Mouse (Mus musculus) stomach, embryonic 15.5 days (tissue): ENCODE measurements around the gene Fbxo46. TPM values are rescaled to one million over a fixed set of nuclear protein-coding genes. Genes with fewer than 3 reads are reported as not detected.

Source experiments
- microRNA counts: library from miRNA; unstranded; fragments of <30 nt; microRNA quantifications from one replicate; lab custom pipeline; 2016
- microRNA-seq: library from miRNA; unstranded; fragments of <30 nt; microRNA quantifications from one replicate; pipeline ENCODE4, GENCODE M21; 2016
- polyA plus RNA-seq: library from polyadenylated mRNA; unstranded; fragments of >200 nt; fragmentation: Nextera tagmentation; extraction: Ambion mirVana; gene quantifications from 2 replicates; pipeline ENCODE4 v1.2.1, GENCODE M21; 2015

Gene Fbxo46
- polyA plus RNA-seq, 1 experiment from 2014 or later, result 12.8 TPM

MicroRNAs within 50 kb of the gene (microRNA counts, 519-probe panel; counts per million panel counts)
- 1,739 counts per million, percentile 13 among the panel's probes with 10 or more counts for microRNA mmu-miR-330 (lab: Ali Mortazavi, UCI)

Small RNAs within 50 kb of the gene (microRNA-seq; reads per million reads assigned to microRNA genes)
- gene Mir3100, result 0.58 reads per million
- gene Mir330, result 195 reads per million, percentile 58 among the genes with 10 or more reads in this experiment

Other genes starting within 250 kb of the Fbxo46 start
- 58.2 and 79.2 TPM in 2 replicates for gene Pglyrp1, start 248.5 kb upstream of the Fbxo46 start, polyA plus RNA-seq
- 26.1 and 29.2 TPM in 2 replicates for gene Ccdc61, start 209.4 kb upstream of the Fbxo46 start, polyA plus RNA-seq
- 0.63 TPM in 2 replicates for gene Nova2, start 194.0 kb upstream of the Fbxo46 start, polyA plus RNA-seq
- not detected in 2 replicates for gene Nanos2, start 132.5 kb upstream of the Fbxo46 start, polyA plus RNA-seq
- 2.8 and 3.7 TPM in 2 replicates for gene Mypop, start 128.6 kb upstream of the Fbxo46 start, polyA plus RNA-seq
- 23.5 and 28.0 TPM in 2 replicates for gene Irf2bp1, start 115.8 kb upstream of the Fbxo46 start, polyA plus RNA-seq
- gene Foxa3, start 96.3 kb upstream of the Fbxo46 start, polyA plus RNA-seq, result 30.2 and 32.7 TPM in 2 replicates
- 28.1 and 32.3 TPM in 2 replicates for gene Sympk, start 95.5 kb upstream of the Fbxo46 start, polyA plus RNA-seq
- not detected in 2 replicates for gene Rsph6a, start 65.2 kb upstream of the Fbxo46 start, polyA plus RNA-seq
- 13.7 and 15.1 TPM in 2 replicates for gene Dmwd, start 43.6 kb upstream of the Fbxo46 start, polyA plus RNA-seq
- 73.9 and 77.2 TPM in 2 replicates for gene Dmpk, start 36.0 kb upstream of the Fbxo46 start, polyA plus RNA-seq
- gene Six5, start 25.3 kb upstream of the Fbxo46 start, polyA plus RNA-seq, result 10.8 and 12.1 TPM in 2 replicates
- 2.8 and 3.2 TPM in 2 replicates for gene Gm4969, start 1.5 kb upstream of the Fbxo46 start, polyA plus RNA-seq
- gene Qpctl, start 29.4 kb downstream of the Fbxo46 start, polyA plus RNA-seq, result 13.5 and 14.7 TPM in 2 replicates
- 131 and 141 TPM in 2 replicates for gene Snrpd2, start 29.9 kb downstream of the Fbxo46 start, polyA plus RNA-seq
- 2.3 and 2.9 TPM in 2 replicates for gene Gipr, start 46.3 kb downstream of the Fbxo46 start, polyA plus RNA-seq
- gene Eml2, start 56.6 kb downstream of the Fbxo46 start, polyA plus RNA-seq, result 10.6 and 10.7 TPM in 2 replicates
- 1.5 and 1.6 TPM in 2 replicates for gene Gpr4, start 92.7 kb downstream of the Fbxo46 start, polyA plus RNA-seq
- gene Opa3, start 108.5 kb downstream of the Fbxo46 start, polyA plus RNA-seq, result 32.3 and 34.5 TPM in 2 replicates
- gene Vasp, start 152.0 kb downstream of the Fbxo46 start, polyA plus RNA-seq, result 106 and 111 TPM in 2 replicates
- gene Ppm1n, start 160.2 kb downstream of the Fbxo46 start, polyA plus RNA-seq, result 0.21 and 0.33 TPM in 2 replicates
- 10.6 and 13.9 TPM in 2 replicates for gene Rtn2, start 162.8 kb downstream of the Fbxo46 start, polyA plus RNA-seq
- 0.12 and 0.17 TPM in 2 replicates for gene Fosb, start 190.2 kb downstream of the Fbxo46 start, polyA plus RNA-seq
- gene Ercc1, start 224.9 kb downstream of the Fbxo46 start, polyA plus RNA-seq, result 63.7 and 66.5 TPM in 2 replicates
- 24.9 and 26.1 TPM in 2 replicates for gene Cd3eap, start 239.6 kb downstream of the Fbxo46 start, polyA plus RNA-seq
- 7.8 and 8.9 TPM in 2 replicates for gene Ppp1r13l, start 239.9 kb downstream of the Fbxo46 start, polyA plus RNA-seq